Mouse (Mus musculus) kidney, embryonic 14.5 days (tissue): Measurements from ENCODE around the gene Spop. TPM values are rescaled to one million over a fixed set of nuclear protein-coding genes. Genes with fewer than 3 reads are reported as not detected.
"Not testable (repeated sequence)": the region's sequence is repeated elsewhere in the genome, so short reads cannot be mapped to it uniquely, and the experiment has no call there.

ENCODE experiments used
- ATAC-seq: fragments of 200-750 bp; cut with Nextera tagmentation; 2 replicates; pipeline ENCODE4 v1.8.0; 2017; ENCODE audit warnings: moderate number of reproducible peaks, mild to moderate bottlenecking, moderate TSS enrichment, moderate library complexity; ENCODE audit not compliant: low FRiP score, low TSS enrichment
- H3K27ac ChIP-seq: fragments of 300-500 bp; sonication (generic); 2 replicates; pipeline ENCODE4 v1.5.1; 2014; ENCODE audit warnings: low read depth, mild to moderate bottlenecking, low read length, moderate library complexity, mixed read lengths
- H3K27me3 ChIP-seq: fragments of 300-500 bp; sonication (generic); 2 replicates; pipeline ENCODE4 v1.6.1; 2014; ENCODE audit warnings: mild to moderate bottlenecking, low read length; ENCODE audit not compliant: control insufficient read depth, insufficient read depth
- H3K36me3 ChIP-seq: fragments of 300-500 bp; sonication (generic); 2 replicates; pipeline ENCODE4 v1.6.1; 2014; ENCODE audit warnings: low read length, mixed read lengths; ENCODE audit not compliant: control insufficient read depth, insufficient read depth
- H3K4me1 ChIP-seq: fragments of 300-500 bp; sonication (generic); 2 replicates; pipeline ENCODE4 v1.6.1; 2014; ENCODE audit warnings: low read length, mixed read lengths; ENCODE audit not compliant: control insufficient read depth, insufficient read depth
- H3K4me2 ChIP-seq: fragments of 300-500 bp; sonication (generic); replicated peaks from 2 replicates; pipeline ENCODE4 v1.6.1; 2014; ENCODE audit warnings: low read depth, mild to moderate bottlenecking, low read length
- H3K4me3 ChIP-seq: fragments of 300-500 bp; sonication (generic); 2 replicates; pipeline ENCODE4 v1.5.1; 2014; ENCODE audit warnings: mild to moderate bottlenecking, low read length
- H3K9ac ChIP-seq: fragments of 300-500 bp; sonication (generic); 2 replicates; pipeline ENCODE4 v1.6.1; 2014; ENCODE audit warnings: low read depth, mild to moderate bottlenecking, low read length, moderate library complexity
- H3K9me3 ChIP-seq: fragments of 300-500 bp; sonication (generic); 2 replicates; pipeline ENCODE4 v1.6.1; 2016; ENCODE audit warnings: low read length; ENCODE audit not compliant: control insufficient read depth
- WGBS: fragments of 180-500 bp; shearing (Covaris S2); extraction: QIAGEN DNeasy Blood & Tissue Kit; methylation state at CpG from one replicate; pipeline ENCODE4 v1.1.7; 2014; 5-methylcytosine and 5-hydroxymethylcytosine counted together
- polyA plus RNA-seq: library from polyadenylated mRNA; unstranded; fragments of >200 nt; fragmentation: Nextera tagmentation; extraction: Ambion mirVana; gene quantifications from 2 replicates; pipeline ENCODE4 v1.2.1, GENCODE M21; 2014

Gene Spop
- polyA plus RNA-seq, 1 experiment from 2014 or later = 112 TPM

DNA sequence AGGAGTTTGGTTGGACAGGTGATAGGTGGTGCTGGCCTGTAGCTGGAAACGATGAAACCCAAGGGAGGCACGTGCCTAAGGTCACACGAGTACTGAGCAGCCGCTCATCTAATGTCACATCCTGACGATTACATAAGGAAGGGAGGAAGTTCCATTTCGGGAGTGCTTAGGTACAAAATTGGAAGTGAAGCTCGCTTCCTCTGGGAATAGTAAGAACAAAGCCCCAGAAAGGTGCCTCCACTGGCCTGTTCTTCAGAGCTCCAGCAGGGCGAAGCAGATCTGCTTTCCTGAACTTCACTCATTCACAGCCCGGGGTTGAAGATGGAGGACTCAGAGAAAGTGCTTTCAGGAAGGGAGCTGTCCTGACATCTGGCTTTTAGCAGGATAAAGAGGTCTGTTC lies 80.1 kb downstream of the Spop start:
- Histone ChIP-seq H3K9me3 (no peaks in the 10 kb centered on the region), H3K4me3 (no peak overlapping the region), H3K27me3 (no peaks in the 10 kb centered on the region), H3K9ac (no peak overlapping the region), H3K36me3 (peaks cover 42% of the 10 kb centered on the region), H3K4me1 (no peaks in the 10 kb centered on the region), H3K27ac (no peak overlapping the region), H3K4me2 (no peak overlapping the region)
- WGBS = 74% methylated on average over 9 of the region's 9 CpGs
- ATAC-seq = no peak

DNA sequence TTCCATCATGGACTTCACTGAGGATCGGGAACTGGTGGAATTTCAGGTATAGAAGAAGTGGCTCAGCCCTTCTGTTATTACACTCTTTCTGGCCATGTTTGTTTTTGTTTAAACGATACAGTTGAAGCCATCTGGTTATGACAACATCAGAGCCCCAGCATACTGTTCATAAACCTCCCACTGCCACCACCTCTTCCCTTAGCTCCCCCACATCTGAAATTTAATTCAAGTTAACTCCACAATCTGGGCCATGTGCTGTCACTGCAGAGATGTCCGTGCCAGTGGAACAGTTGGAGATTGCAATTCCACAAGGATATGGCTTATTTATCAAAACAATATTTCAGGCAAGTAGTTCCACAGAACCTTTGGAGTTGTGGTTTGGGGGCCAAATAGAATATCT lies 80.5 kb downstream of the Spop start:
- no peak overlapping the region for H3K27ac ChIP-seq
- no peak for ATAC-seq
- 62% methylated on average over 3 of the region's 3 CpGs for WGBS
- no peaks in the 10 kb centered on the region for H3K9me3 ChIP-seq
- H3K36me3 ChIP-seq = peaks cover 37% of the 10 kb centered on the region
- H3K4me2 ChIP-seq = no peak overlapping the region
- H3K9ac ChIP-seq = no peak overlapping the region
- H3K4me3 ChIP-seq = no peak overlapping the region
- no peaks in the 10 kb centered on the region for H3K4me1 ChIP-seq
- H3K27me3 ChIP-seq = no peaks in the 10 kb centered on the region

DNA sequence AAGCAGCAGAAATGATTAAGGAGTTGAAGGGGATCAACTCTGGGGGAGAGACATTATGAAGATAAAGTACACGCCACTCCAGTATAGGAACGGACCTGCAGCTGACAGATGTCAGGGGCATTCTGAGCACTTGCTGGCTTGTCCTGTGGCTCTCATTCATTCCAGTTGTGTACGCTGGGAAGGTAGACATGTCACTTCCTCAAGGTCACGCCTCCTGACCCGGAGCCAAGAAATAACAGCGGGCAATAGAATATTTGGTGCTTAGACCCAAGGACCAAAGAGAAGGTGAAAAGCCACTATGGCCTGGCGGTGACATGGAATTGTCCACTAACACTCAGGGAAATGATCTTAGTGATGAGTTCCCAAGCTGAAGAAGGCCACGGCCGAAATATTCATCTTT lies 82.0 kb downstream of the Spop start:
- Histone ChIP-seq H3K4me1 (0 out of 2 replicates have a peak, but pooled peaks cover 3% of the 10 kb centered on the region), H3K36me3 (peaks cover 28% of the 10 kb centered on the region)
- ATAC-seq = no peak

DNA sequence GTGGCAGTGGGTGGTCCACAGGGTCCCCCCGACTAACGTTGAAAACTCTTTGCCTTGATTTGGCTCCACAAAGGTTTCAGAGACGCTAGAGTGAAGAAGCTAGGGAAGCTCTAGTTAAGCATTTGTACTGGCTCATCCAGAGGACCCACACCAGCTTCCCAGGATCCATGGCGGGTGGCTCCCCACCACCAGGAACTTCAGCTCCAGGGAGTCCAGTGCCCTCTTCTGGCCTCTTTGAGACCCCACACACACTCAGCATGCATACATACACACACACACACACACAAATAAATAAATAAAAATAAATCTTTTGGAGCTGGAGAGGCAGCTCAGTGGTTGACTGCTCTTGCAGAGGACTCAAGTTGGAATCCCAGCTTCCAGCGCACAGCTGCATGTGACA lies 84.0 kb downstream of the Spop start:
- ATAC-seq = no peak
- no peaks in the 10 kb centered on the region for H3K9me3 ChIP-seq
- no peak overlapping the region for H3K4me2 ChIP-seq
- no peak overlapping the region for H3K9ac ChIP-seq
- H3K4me1 ChIP-seq = 0 out of 2 replicates have a peak, but pooled peaks cover 3% of the 10 kb centered on the region
- H3K27ac ChIP-seq = no peak overlapping the region
- H3K27me3 ChIP-seq = no peaks in the 10 kb centered on the region
- H3K36me3 ChIP-seq = peaks cover 16% of the 10 kb centered on the region; the same call in 1 of the 2 replicates
- WGBS = 87% methylated on average over 5 of the region's 5 CpGs
- no peak overlapping the region for H3K4me3 ChIP-seq

More for the DNA sequence above, 82.0 kb downstream of the Spop start:
- H3K4me2 ChIP-seq = no peak overlapping the region
- H3K4me3 ChIP-seq = no peak overlapping the region
- H3K27me3 ChIP-seq = no peaks in the 10 kb centered on the region
- H3K9me3 ChIP-seq = no peaks in the 10 kb centered on the region
- WGBS = 74% methylated on average over 9 of the region's 9 CpGs
- no peak overlapping the region for H3K27ac ChIP-seq
- H3K9ac ChIP-seq = no peak overlapping the region

DNA sequence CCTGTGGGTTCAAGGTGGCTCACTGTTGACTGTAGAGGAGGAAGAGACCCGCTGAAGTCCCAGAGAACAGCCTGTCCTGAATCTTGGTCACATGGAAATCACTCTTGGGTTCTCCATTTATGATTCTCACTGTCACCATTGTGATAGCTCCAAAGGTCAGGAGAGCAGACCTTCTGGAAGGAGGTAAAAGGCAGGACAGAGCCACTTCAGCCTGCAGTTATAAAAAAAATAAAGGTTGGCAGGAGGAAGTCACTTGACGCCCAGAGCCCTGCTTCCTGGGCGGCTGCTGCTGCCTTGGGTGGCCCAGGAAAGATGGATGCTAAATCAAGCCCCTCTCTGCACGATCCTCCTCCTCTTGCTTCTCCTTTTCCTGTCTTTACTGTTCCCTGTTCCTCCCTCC lies 86.5 kb downstream of the Spop start:
- Histone ChIP-seq H3K27me3 (no peaks in the 10 kb centered on the region), H3K4me1 (0 out of 2 replicates have a peak, but pooled peaks cover 3% of the 10 kb centered on the region), H3K27ac (no peak overlapping the region), H3K9ac (no peak overlapping the region), H3K4me3 (no peak overlapping the region), H3K36me3 (no peaks in the 10 kb centered on the region), H3K4me2 (no peak overlapping the region), H3K9me3 (no peaks in the 10 kb centered on the region)
- WGBS = 34% methylated on average over 4 of the region's 4 CpGs
- ATAC-seq = no peak

DNA sequence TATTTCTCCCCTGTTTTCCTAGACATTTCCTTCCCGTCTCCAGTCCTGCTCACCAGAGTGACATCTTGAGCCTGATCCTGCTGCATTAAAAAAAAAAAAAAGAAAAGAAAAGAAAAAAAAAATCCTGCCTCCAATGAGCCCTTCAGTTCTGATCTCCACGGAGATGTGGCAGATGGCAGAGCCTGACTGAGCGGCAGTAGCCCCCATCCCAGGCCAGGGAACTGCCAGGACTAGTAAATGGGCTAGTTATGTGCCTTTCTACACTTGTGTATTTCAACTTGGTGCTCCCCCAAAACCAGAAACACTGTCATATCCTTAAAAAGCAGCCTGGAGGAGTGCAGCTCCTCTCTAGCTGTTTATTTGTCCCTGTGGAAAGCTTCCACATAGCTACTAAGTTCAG lies 87.0 kb downstream of the Spop start:
- WGBS = 43% methylated on average over 3 of the region's 3 CpGs
- H3K4me2 ChIP-seq = no peak overlapping the region
- no peak for ATAC-seq
- 0 out of 2 replicates have a peak, but pooled peaks cover 3% of the 10 kb centered on the region for H3K4me1 ChIP-seq
- H3K4me3 ChIP-seq = no peak overlapping the region
- no peaks in the 10 kb centered on the region for H3K27me3 ChIP-seq
- no peak overlapping the region for H3K27ac ChIP-seq
- H3K36me3 ChIP-seq = no peaks in the 10 kb centered on the region
- no peak overlapping the region for H3K9ac ChIP-seq
- H3K9me3 ChIP-seq = no peaks in the 10 kb centered on the region

DNA sequence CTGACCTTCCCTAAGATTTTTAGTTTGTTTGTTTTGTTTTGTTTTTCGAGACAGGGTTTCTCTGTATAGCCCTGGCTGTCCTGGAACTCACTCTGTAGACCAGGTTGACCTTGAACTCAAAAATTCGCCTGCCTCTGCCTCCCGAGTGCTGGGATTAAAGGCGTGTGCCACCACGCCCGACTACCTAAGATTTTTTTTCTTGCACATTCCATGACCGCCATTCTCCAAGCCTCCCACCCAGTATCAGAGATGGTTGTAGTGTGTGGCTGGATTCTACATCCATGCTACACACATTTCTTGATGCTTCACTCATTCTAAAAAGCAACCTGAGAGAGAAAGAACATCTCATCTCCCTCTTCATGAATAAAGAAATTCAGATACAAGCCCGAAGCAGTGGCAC lies 87.9 kb downstream of the Spop start:
- not testable (repeated sequence) for H3K9me3 ChIP-seq, ATAC-seq, H3K36me3 ChIP-seq, H3K27ac ChIP-seq, H3K4me2 ChIP-seq, H3K4me1 ChIP-seq, H3K9ac ChIP-seq, H3K4me3 ChIP-seq, H3K27me3 ChIP-seq
- 85% methylated on average over 8 of the region's 8 CpGs for WGBS

DNA sequence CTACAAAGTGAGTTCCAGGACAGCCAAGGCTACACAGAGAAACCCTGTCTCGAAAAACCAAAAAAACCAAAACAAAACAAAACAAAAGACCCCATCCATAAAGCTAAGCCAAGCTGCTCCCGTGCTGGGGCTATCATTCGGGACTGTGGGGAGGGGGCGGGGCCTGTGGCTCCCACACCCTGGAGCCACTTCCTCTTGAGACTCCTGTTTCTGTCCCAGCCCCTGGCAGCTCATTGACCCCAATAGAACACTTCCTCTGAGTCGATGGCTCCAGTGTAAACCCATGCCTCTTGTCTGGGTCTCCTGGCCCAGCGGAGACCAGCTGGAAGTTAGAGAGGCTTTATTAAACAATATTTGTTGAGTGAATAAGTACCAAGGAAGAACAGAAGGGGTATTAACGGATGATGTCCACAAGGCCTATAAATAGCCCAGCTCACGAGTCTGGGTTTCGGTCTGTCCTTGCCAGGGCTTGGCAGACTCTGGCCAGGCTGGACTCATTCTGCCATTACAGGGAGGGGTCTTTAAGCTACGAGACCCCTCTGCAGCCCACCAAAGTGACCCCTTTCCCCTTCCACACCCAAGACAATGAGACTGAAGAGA lies 89.8 kb downstream of the Spop start:
- Histone ChIP-seq H3K27ac (no peak overlapping the region), H3K36me3 (no peaks in the 10 kb centered on the region), H3K4me2 (no peak overlapping the region), H3K4me1 (peaks cover 17% of the 10 kb centered on the region; the same call in 1 of the 2 replicates), H3K27me3 (peaks cover 3% of the 10 kb centered on the region; the same call in 1 of the 2 replicates), H3K9ac (no peak overlapping the region), H3K9me3 (no peaks in the 10 kb centered on the region), H3K4me3 (no peak overlapping the region)
- 55% methylated on average over 10 of the region's 10 CpGs for WGBS
- ATAC-seq = no peak

DNA sequence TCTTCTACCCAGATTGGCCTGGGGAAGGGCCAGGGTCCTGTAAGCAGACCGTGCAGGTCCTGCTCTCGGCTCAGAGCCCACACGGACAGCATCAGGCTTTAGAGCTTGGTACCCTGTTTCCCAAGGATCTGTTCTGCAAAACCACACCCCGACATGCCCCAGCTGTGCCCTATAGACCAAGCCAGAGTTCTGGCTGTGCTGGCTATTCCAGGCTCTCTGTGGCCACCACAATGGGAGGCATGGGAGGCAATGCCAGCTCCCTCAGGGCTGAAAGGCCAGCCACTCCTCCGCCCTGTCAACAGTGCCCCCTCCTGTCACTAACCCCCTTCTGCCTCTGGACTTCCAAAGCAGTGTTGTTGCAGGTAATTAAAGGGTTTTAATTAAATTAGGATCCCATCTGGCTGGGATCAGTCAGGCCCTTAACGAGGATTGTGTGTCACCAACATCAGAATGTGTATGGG lies 90.4 kb downstream of the Spop start:
- Histone ChIP-seq H3K36me3 (no peaks in the 10 kb centered on the region), H3K9ac (no peak overlapping the region), H3K9me3 (no peaks in the 10 kb centered on the region), H3K4me1 (peaks cover 18% of the 10 kb centered on the region; the same call in 1 of the 2 replicates), H3K27me3 (peaks cover 3% of the 10 kb centered on the region; the same call in 1 of the 2 replicates), H3K4me3 (no peak overlapping the region), H3K4me2 (no peak overlapping the region), H3K27ac (no peak overlapping the region)
- ATAC-seq = no peak
- WGBS = 61% methylated on average over 6 of the region's 6 CpGs
